Mouse (Mus musculus): Measurements from ENCODE around the gene Pitx3.
"Not testable (repeated sequence)": the region's sequence is repeated elsewhere in the genome, so short reads cannot be mapped to it uniquely, and the experiment has no call there.

The Pitx3 gene

DNA sequence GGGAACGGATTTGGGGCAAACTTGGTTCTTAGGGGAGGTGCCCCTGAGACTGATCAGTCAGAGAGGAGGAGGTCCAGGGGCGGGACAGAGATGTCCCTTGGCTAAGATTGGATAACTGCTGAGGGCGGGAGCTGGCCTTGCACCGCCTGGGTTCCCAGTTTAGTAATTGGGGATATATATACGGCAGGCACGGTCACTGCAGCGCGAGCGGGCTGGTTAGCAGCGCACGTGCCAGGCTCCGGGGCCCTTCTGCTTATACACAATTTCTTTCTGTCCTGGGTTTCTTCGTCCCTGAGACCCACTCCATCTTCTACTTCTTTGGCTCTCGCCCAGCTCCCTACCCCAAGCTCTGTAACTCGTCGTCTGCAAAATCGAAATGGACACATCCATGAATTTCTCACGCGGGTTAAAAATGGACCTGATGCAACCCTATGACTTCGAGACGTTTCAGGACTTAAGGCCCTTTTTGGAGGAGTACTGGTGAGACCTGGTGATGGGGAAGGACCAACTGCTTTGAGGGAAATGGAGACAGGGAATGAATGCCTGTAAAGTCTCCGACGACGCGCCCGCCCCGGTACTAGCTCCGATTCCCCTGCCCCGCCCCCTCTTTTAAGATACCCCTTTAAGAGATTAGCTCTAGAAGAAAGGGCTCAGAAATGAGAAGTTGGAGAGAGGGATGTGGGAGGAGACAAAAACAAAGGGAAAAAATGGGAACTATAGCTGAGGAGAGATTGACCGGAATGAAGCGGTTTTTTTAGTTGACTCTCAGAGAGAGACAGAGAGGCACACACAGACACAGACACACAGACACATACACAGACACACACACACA, 16.2 kb downstream of the Pitx3 start, which contains the start of gene Elovl3:
Elovl3 (plus strand) TSS at position 204 of the 832 bp plus-strand sequence.
- DNase-seq (ENCODE audit: low read depth): no peak

DNA sequence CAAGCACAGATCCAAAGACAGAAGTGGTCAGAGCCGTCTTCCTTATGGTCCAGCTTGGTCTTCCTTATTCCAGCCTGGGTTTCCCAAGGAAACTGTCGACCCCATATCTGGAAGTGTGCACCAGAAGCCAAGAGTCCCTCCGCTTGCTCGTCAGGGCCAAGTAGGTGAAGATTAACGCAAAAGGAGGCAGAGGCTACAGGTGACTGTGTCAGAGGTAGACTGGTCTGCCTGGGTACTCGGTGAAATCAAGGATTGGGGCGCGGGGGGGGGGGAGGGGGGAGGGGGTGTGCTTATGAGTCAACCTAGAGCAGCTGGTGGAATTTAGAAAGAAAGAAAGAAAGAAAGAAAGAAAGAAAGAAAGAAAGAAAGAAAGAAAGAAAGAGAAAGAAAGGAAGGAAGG, 16.8 kb downstream of the Pitx3 start:
- no peak for DNase-seq (ENCODE audit: low read depth)

DNA sequence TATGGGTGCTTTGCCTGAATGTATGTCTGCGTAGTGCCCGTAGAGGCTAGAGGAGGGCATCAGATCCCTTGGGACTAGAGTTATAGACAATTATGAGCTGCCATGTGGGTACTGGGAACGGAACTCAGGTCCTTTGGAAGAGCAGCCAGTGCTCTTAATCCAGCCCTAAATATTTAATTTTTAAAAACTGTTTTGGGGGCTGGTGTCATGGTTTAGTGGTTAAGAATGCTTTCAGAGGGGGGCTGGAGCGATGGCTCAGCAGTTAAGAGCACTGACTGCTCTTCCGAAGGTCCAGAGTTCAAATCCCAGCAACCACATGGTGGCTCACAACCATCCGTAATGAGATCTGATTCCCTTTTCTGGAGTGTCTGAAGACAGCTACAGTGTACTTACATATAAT, 18.4 kb downstream of the Pitx3 start:
- not testable (repeated sequence) for DNase-seq (ENCODE audit: low read depth)

DNA sequence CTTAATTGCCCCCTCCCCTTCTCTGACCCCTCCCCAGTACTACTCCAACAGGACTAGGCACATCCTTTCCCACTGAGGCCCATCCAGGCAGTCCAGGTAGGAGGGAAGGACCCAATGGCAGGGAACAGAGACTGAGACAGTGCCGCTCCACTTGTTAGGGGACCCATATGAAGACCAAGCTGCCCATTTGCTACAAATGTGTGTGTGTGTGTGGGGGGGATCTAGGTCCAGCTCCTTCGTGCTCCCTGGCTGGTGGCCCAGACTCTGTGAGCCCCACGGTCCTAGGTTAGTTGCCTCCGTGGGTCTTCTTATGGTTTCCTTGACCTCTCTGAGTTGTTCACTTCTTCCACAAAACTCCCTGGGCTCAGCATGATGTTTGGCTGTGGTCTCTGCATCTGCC, 21.8 kb downstream of the Pitx3 start:
- no peak for DNase-seq (ENCODE audit: low read depth)

DNA sequence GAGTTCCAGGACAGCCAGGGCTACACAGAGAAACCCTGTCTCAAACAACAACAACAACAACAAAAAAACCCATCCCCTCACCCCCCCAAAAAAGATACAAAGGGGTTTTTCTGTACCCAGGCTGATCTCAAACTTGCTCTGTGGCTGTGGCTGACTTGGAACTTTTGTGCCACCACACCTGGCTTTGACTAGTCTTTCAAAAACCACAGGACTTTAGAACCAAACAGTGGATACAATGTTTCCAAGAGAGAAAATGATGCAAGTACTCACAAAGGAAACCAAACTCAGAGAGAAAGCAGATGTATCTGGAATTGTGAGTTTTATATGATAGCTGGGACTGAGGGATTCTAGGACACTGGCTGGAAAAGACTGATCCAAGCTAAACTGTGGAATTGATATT, 23.5 kb downstream of the Pitx3 start:
- no peak for DNase-seq (ENCODE audit: low read depth)

DNA sequence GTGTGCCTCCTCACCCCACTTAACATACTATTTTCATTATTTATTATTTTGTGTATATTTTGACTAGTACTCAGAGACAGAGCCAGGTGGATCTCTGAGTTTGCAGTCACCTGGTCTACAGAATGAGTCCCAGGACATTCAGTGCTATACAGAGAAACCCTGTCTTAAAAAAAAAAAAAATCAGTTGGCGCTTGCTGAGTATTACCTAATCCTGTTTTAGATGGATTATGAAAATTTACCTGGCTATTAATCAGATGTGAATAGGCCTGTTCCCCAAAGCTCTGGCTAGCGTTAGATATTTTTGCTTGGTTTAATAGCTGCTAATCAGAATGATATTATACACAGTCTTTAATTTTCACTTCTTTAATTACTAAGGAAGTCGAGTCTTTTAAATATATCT, 24.2 kb downstream of the Pitx3 start:
- DNase-seq (ENCODE audit: low read depth): no peak

DNA sequence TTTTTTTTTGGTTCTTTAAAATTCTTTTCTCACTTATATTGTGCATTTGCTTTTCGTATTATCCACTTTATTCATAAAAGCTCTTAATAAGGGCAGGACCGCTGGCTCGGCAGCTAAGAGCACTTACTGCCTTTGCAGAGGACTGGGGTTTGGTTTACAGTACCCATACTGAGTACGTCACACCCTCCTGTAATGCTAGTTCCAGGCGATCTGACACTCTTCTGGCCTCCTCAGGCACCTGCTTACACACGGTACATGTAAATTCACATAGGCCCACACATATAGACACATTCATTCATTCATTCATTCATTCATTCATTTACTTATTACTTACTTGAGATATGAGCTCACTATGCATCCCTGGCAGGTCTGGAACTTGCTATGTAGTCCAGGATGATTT, 27.3 kb downstream of the Pitx3 start:
- no peak for DNase-seq (ENCODE audit: low read depth)

DNA sequence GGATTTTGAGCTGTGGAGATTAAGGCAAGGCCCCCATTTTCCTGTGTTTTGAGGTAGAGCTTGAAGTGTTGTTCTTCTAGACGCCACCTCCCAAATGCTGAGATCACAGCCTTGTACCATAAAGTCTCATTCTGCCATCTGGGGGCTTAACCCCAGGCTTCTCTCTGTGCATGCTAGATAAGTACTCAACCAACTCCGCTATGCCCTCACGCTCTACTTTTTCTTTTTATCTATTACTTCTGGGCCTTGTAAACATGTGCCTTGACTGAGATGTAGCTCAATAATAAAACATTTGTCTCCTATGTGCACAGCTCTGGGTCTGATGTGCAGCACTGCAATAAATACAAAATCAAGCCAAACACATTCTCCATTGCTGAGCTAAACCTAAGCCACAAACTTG, 28.7 kb downstream of the Pitx3 start:
- peak; percentile 17 for DNase-seq (ENCODE audit: low read depth)

DNA sequence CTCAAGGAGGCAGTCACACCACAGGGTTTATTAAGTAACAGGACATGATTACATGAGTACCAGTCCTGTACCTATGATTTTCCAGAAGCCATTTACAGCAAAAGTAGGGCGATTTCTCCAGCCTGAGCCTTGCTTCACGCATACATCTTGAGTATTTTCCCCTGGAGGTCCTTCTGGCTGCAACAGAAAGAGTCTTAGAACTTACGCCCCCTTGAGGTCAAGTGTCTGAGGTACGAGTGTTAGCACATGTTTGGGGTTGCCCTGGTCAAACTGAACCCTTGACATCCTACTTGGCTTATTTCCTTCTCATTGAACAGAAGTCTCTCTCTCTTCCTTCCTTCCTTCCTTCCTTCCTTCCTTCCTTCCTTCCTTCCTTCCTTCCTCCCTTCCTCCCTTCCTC, 33.5 kb downstream of the Pitx3 start:
- no peak for DNase-seq (ENCODE audit: low read depth)

DNA sequence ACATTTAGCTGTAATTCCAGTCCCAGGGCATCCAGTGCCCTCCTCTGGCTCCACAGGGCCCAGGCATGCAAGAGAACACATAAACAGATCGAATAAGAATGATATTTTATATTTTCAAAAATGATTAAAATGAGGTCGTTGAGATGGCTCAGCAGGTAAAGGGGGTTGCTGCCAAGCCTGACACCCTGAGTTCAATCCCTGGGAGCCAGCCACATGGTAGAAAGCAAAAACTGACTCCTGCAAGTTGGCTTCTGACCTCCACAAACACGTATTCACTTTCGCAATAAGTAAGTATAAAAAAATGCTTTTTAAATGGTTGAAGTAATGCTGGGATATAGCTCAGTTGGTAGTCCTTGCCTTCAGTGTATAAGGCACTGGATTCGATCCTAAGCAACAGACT, 37.3 kb downstream of the Pitx3 start:
- no peak for DNase-seq (ENCODE audit: low read depth)

DNA sequence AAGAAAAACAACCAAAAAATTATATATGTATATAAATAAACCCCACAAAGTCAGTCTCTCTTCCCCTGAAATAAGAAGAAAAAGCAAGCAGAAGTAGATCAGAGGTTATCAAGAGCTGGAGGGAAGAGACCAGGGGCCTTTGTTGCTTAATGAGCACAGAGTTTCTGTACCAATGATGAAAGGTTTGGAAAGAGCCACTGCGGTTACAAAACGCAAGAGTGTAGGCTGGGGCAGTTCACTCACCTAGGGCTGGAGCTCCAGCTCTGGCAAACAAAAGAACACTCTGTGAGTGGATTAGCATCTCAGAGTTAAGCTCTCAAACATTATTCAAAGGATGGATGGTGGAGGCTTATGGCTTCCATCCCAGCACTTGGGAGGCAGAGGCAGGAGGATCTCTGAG, 37.9 kb downstream of the Pitx3 start:
- no peak for DNase-seq (ENCODE audit: low read depth)

DNA sequence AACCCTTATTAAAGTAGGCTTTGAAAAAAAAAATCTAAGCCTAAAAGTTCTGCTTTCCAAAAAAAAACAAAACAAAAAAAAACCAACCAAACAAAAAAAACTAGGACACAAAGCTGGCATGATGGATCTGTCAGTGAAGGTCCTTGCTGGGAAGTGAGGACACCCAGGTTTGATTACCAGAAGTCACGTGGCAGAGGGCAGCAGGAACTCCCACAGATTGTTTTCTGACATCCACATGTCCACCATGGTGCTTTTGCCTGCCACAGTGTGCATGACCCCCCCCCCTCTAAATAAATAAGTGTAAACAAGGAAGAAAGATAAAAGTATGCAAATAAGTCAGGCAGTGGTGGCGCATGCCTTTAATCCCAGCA, 44.0 kb downstream of the Pitx3 start:
- DNase-seq (ENCODE audit: low read depth): no peak

DNA sequence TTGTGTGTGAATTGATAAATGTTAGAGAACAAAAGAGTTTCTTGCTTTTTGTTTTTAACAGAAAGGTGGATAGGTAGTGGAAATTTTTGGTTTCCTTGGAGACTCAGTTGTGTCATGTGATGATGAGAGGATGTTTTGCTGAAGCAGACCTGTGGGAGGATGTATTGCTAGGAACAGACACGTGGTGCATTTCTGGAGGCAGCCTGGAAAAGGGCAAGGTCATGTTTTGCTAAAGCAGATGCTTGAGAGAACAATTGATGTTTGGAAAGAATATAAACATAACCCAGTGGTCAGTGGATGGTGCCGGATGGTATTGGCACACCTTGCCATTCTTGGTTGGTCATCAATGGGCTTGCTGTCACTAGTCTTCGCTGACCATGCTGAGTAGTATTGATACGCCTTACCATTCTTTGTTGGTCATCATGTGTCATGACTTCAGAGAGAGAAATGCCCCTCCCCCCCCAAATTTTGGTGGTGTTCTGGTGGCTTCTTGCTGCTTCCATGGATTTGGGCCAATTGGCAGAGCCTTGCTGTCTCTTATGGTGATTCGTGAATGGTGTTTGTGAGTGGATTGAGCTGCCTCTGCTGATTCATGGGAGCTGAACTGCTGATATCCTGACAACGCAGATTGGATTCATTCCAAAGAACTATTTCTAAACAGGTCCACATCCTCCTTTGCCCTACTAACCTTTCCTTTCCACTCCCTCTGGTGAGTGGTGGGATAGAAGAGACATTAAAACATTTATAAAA, 44.5 kb downstream of the Pitx3 start:
- no peak for DNase-seq (ENCODE audit: low read depth)

DNA sequence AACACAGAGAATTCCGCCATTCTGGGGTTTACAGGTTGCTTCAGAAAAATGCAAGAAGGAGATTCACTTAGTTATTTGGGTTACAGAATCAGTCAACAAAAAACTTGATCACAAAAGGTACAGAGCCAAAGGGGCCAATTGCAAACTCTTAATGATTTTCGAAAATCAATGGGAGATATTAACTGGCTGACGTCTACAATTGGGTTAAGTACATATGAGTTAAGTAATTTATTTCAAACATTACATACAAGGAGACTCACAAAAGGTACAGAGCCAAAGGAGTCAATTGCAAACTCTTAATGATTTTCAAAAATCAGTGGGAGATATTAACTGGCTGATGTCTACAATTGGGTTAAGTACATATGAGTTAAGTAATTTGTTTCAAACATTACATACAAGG, 48.6 kb downstream of the Pitx3 start:
- DNase-seq (ENCODE audit: low read depth): no peak

DNA sequence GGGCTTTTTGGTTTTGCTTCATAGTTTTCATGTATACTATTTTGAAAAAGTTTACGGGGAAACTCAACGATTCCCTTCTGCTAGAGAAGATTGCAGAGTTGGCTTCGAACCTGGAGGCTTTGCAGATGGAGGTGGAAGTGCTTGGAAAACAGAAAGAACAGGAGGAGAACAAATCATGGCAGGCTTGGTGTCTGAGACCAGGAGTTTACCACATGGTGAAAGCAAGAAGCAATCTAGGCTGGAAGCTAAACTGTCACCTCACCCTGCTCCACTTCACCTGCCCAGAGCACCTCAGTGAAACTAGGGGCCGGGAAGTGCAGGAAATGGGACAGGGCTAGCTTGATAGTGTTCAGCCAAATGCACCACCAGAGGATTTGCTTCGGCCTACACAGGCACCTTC, 51.7 kb downstream of the Pitx3 start:
- no peak for DNase-seq (ENCODE audit: low read depth)

DNA sequence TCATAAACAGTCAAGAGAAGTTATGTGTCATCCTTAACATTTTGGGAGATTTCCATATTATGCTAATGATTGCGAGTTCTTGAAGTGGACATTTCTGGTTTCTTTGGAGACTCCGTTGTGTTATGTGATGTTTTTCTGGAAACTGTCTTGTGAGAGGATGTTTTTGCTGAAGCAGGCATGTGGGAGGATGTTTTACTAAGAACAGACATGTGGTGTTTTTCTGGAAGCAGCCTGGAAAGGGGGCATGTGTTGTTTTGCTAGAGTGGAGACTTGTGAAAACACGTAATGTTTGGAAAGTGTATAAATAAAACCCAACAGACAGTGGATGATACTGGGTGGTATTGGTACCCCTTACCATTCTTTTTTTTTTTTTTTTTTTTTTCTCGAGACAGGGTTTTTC, 52.8 kb downstream of the Pitx3 start:
- no peak for DNase-seq (ENCODE audit: low read depth)

DNA sequence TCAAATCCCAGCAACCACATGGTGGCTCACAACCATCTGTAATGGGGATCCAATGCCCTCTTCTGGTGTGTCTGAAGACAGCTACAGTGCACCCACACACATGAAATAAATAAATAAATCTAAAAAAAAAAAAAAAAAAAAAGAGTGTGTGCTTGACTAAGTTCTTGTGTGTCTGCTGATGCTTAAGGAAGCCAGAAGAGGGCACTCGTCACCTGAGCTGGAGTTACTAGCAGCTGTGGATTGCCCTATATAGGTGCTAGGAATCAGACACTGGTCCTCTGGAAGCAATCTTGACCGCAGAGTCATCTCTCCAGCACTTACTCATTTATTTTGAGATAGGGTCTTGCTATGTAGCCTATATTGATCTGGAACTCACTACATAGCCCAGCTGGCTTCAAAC, 54.0 kb downstream of the Pitx3 start:
- no peak for DNase-seq (ENCODE audit: low read depth)

DNA sequence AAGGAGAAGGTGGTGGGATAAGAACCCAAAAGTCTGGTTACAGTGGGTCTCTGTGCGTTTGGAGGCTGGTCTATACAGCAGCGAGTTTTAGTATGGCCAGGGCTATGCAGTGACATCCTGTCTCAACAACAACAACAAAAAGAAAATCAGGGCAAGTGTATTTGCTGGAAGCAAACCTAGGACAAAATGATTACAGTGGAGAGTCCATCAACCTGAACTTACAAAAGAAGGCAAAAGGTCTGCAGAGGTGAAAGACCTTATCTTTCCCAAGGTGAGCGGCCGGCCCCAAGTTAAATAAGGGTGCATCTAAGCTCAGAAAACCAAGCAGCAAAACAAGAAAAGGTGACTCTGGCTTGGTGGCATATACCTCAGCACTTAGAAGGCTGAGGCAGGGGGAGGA, 56.5 kb downstream of the Pitx3 start:
- no peak for DNase-seq (ENCODE audit: low read depth)

DNA sequence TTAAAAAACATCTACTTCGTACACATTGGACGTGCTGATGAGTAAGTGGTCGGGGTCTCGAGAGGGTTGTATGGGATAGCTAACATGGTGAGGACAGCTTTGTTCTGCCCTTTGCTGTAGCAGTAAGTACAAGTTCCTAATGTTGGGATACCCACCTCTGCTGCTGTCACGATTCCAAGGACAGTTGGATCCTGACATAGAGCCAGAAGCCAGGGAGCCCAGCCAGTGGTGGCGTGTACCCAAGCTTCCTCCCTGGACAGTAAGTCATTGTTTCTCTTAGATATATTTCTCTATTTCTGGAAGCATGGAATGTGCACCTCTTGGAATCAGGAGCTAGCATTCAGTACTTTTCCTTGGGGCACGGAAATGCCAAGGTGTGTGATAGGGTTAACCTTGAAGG, 60.3 kb downstream of the Pitx3 start:
- DNase-seq (ENCODE audit: low read depth): no peak

DNA sequence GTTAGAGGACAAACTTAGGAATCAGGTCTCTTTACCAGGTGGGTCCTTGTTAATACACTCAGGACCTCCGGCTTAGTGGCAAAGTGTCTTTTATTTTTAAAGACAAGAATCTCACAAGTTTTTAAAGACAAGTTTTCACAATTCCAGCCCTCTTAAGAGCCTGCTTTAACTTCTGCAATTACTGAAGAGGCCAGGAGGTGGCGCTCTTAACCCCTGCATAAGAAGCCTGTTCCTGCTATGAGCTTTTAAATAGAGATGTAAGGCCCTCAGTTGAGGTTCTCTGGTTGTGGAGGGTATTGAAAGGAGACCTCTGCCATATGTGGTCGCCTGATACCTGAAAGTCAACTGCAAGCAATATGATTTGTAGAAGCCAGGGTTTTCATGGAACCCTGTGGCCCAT, 61.8 kb downstream of the Pitx3 start:
- DNase-seq (ENCODE audit: low read depth): peak; percentile 77
